Mouse (Mus musculus) thymus, postnatal 10 days (tissue): ENCODE measurements at regions not wholly inside any gene's neighbourhood (a gene's known extent, or its start where the extent isn't known, plus 50 kb on each side); places are given as distances from the start of the nearest gene placed in this dataset.

Experiments used
- DNase-seq, 2 experiments: peaks; one replicate each; pipeline ENCODE4 v3.0.0; 2021; ENCODE audit warnings: low spot score in 2 of 2

DNA sequence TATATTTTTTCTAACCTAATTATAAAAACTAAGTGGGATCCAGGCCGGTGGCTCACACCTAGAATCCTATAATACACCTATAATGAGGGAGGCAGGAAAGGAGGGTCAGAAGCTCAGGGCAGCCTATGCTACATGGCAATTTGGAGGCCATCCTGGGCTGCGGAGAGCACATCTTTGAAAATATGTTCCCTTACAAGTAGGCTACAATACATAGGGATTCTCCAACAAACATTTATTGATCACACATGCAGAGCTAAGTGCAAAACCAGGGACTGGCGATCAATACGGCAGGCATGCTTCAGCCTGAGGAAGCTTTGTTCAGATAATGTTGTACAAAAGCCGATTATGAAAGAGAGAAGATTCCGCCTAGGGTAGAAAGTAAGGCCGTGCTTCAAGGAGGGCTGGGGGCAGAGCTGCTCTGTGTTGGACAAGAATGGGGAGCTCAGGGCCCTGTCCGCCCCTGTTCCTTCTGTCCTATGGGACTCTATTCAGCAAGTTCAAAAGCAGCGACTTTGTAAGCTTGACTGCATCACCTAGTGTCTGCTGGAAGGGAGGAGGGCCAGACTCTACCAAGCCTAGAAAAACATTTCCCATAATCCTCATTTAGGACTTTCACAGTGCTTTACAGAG lies 53.4 kb upstream of the Sgk1 start:
- no peak for DNase-seq

DNA sequence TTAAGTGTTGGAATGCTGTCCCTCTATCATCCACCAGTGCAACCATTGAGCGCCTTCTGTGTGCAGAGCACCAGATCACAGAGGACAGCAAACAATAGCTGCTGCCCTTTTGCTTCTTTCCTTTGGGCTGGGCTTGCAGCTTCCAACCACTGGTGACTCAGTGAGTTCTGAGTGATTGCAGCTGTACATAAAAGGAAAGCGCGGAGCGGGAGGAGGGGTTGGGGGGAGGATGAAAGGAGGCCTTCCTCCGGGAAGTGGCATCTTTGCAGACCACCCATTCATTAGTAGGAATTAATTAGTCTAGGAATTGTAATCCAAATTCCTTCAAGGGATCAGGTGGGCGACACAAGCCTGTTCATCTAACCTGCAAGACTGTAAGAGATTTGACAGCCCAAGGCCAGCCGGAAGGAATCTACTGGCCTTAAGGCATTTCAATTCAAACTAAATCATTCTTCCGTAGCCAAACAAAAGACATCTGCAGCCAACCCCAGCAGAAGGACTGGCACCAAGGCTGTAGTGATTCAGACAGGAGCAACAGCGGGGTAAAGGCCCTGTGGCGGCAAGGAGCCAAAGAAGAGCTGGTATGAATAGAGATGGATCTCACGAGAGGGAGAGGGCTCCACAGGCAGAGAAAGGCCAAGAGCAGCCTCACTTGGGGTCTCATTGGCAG lies 52.8 kb upstream of the Sgk1 start:
- DNase-seq, result no peak

DNA sequence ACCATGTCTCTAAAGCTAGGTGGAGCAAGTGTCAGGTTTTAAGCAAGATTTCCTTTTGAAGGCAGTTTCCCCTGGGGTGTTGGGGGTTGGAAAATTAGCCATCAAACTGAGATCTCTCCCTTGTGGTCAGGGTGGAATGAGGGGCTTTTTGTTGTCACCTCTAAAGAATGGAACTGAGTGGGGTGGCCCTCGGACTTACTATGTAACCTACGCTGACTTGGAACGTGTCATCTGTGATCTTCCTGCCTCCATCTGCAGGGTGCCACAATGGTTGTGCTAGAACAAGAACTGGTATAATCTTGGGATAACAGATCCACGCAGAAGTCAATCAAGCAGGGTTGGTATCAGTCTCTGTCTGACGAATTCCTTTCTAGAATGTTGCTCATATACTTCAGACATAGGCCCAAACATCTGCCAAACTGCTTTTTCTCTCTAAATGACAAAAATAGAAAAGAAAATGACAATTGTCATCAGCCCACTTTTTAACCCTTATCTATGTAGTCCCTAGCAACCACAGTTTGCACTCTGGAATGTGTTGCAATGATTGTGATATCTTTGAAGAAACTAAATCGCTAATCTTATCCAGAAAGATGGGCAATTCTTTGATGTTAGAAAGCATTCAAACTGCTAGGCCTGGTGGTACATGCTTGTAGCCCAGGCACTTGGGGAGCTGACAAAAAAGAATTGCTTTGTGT lies 50.8 kb upstream of the Sgk1 start:
- no peak for DNase-seq
